Mouse (Mus musculus) spleen, adult 18-20 months (tissue): ENCODE results near the gene Klc2.

Experiments
- DNase-seq, 2 experiments: peaks; one replicate each; pipeline ENCODE4 v3.0.0; 2022; ENCODE audit warnings: mixed read lengths in 2 of 2

Gene Klc2

DNA sequence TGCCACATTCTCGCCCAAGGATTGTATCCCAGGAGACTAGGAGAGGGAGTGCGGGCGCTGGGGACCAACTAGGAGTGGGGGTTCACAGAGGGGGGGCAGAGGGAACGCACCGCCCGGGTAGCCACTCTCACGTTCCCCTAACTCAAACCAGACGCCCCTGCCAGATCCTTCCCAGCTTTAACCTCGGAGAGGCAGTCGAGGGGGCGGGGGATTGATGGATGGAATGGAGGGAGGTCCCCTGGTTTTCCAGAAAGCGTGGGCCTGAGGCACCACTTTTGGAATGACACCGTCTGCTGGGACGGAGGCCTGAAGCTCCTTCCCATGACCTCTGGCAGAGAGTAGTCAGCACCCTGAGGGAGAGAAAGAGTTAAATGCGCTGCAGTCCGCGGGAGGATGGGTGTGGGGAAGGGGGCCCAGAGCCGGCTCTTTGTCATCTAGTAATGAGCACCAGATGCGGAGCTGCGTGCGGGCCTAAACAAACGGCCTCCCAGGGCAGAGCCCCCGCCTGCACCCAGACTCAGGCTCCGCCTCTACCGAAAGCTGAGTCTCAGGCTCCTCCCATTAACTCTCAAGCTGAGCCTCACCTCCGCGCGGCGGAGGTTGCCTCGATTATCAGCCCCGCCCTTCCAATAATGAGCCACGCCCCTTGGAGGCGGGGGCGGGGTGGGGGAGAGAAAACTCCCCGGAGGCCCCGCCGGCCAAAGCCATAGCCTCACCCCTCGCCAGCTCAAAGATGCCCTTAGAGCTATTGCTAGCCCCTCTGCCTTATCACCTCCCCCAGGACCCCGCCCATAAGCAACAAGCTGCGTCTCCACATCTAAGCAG, 46.6 kb downstream of the Klc2 start:
- peak; percentile 54 to 68 for DNase-seq

DNA sequence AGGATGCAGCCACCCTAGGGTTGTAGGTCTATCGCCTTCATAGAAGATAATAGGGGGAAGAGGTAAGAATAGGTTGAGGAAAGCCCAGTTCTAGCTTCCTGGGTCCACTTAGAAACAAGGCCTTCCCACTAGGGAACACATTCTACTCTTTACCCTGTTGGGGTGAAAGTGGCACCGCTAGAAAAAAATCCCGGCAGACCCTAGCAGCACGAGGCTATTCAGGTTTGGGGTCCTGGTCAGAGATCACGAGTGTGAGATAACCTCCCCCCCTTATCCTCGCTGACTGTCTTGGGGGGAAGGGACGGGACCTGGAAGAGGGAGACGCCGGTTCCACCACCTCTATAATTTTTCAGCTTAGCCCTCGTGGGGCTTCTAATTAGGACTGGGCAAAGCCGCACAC, 47.3 kb downstream of the Klc2 start:
- no peak for DNase-seq

DNA sequence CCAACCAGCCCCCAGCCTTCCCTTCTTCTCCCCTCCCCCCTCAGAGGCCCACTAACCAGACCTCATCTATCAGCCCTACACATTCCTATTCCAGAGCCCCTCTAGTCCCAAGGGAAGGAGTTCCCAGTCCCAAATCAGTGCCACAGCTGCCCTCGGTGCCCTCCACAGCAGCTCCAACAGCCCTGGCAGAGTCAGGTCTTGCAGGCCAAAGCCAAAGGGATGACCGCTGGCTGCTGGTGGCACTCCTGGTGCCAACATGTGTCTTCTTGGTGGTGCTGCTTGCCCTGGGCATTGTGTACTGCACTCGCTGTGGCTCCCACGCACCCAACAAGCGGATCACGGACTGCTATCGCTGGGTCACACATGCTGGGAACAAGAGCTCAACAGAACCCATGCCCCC, 48.4 kb downstream of the Klc2 start:
- no peak for DNase-seq

DNA sequence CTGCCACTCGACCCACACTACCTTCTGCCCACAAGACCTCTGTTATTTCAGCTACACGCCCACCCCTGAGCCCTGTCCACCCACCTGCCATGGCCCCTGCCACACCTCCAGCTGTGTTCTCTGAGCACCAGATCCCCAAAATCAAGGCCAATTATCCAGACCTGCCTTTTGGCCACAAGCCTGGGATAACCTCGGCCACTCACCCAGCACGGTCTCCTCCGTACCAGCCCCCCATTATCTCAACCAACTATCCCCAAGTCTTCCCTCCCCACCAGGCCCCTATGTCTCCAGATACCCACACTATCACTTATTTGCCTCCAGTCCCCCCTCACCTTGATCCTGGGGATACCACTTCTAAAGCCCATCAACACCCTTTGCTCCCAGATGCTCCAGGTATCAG, 48.9 kb downstream of the Klc2 start:
- DNase-seq, result no peak

DNA sequence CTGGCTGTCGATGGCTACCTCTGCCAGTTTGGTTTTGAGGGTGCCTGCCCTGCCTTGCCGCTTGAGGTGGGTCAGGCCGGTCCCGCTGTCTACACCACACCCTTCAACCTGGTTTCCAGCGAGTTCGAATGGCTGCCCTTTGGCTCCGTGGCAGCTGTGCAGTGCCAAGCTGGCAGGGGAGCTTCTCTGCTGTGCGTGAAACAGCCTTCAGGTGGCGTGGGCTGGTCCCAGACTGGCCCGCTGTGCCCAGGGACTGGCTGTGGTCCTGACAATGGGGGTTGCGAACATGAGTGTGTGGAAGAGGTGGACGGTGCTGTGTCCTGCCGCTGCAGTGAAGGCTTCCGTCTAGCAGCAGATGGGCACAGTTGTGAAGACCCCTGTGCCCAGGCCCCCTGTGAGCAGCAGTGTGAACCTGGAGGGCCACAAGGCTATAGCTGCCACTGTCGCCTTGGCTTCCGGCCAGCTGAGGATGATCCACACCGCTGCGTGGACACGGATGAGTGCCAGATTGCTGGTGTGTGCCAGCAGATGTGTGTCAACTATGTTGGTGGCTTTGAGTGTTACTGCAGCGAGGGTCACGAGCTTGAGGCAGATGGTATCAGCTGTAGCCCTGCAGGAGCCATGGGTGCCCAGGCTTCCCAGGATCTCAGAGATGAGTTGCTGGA, 49.7 kb downstream of the Klc2 start:
- no peak for DNase-seq

DNA sequence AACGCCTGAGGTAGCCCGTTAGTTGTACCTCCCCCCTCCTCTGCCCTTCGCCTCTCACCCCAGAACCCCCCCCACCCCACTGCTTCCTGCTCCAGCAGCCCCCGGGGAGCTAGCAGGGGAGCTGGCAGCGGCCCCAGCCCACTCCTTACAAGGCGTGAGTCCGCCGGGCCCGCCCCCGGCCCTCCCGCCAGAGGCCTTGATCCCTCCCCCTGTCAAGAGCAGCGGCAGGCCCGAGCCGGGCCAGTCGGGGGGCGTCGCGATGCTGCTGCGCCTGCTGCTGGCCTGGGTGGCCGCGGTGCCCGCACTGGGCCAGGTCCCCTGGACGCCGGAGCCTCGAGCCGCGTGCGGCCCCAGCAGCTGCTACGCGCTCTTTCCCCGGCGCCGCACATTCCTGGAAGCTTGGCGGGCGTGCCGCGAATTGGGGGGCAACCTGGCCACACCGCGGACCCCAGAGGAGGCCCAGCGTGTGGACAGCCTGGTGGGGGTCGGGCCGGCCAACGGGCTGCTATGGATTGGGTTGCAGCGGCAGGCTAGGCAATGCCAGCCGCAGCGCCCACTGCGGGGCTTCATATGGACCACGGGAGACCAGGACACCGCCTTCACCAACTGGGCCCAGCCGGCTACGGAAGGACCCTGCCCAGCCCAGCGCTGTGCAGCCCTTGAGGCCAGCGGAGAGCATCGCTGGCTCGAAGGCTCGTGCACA, 50.3 kb downstream of the Klc2 start, which contains the start of gene Cd248:
Gene Cd248, plus strand, starts transcription at position 212 of the 703 bp plus-strand sequence.
- no peak for DNase-seq

DNA sequence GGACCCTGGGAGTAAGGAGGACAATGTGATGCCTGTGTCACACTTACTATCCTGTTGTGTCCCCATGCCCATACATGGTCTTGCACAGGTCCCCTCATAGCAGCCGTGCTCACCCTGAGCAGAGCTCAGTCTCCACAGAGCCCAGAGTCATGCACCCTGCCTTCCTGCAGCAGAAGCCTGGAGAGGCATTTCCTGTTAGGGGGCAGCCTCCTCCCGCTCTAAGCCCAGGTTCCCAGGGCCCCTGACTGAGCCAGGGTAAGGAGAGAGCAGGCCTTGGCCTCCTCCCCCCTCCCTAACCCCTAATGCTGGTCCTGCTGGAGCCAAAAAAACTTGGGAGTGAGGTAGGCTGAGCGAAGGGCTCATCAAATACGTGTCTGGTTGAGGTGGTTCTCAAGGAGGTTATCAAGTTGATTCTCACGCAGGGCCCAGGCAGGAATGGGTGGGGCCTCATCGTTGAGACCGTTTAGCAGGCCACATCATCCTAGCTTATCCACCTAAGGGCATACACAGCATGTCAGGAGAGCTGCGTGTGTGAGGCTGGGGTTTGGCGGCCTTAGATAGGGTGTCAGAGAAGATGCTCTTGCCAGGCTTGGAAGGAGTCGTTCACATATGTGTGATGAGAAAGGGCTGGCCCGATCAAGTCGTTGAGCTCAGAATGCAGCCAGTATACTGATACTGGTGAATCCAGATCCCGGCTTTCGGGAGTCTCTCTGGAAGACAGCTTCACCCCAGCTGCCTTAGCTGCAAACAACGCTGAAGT, 51.1 kb downstream of the Klc2 start:
- no peak for DNase-seq

DNA sequence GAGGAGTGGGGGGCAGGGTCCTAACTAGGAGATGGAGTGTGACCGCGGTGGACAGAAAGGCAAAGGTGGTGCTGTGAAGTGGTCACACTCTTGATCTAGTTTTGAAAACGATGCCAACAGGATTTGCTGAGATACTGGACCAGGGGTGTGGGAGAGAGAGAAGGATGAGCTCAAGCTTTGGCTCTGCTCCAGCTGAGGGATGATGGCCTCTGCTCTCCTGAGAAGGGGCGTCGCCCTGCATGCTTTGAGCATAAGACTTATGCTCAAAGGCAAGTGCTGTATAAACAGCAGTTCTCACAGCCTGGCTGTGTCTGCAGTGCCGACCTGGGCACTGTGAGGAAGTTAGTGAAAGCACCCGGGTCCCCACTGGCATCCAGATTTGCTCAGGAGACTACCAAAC, 53.3 kb downstream of the Klc2 start:
- DNase-seq, result no peak

DNA sequence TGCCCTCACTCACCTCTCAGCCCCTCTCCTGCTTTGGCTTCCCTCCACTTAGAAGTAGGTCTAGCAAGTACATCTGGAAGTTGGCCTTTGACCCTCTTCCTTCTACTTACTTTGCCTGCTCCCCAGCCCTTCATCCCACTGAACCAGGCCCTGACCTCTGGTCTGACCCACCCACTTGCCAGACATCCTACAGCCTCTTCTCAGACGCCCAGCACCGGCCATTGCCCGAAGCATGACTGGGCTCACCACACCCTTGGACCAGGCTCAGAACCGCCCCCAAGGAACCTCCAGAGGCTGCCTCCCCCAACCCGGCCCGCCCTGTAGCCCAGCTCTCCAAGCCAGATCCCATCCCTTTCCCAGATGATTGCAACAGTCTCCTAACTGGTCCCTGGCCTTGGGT, 55.9 kb downstream of the Klc2 start:
- no peak for DNase-seq

DNA sequence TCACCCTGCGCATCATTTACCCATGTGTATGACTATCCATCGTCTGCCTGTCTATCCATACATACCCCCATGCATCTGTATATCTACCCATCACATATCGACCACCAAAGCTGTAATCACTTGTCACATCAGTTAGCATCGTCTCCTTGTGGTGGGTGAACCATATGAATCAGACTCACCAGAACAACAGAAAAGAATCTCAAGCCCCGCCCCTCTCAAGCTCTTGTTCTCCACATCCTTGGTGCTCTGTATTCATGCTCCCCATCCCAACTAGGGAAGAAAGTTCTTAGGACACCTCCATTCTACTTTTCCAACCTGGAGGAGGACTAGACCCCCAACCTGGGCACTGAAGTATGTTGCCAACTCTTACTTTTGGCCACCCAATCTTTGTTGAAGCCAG, 56.3 kb downstream of the Klc2 start:
- DNase-seq, result no peak

DNA sequence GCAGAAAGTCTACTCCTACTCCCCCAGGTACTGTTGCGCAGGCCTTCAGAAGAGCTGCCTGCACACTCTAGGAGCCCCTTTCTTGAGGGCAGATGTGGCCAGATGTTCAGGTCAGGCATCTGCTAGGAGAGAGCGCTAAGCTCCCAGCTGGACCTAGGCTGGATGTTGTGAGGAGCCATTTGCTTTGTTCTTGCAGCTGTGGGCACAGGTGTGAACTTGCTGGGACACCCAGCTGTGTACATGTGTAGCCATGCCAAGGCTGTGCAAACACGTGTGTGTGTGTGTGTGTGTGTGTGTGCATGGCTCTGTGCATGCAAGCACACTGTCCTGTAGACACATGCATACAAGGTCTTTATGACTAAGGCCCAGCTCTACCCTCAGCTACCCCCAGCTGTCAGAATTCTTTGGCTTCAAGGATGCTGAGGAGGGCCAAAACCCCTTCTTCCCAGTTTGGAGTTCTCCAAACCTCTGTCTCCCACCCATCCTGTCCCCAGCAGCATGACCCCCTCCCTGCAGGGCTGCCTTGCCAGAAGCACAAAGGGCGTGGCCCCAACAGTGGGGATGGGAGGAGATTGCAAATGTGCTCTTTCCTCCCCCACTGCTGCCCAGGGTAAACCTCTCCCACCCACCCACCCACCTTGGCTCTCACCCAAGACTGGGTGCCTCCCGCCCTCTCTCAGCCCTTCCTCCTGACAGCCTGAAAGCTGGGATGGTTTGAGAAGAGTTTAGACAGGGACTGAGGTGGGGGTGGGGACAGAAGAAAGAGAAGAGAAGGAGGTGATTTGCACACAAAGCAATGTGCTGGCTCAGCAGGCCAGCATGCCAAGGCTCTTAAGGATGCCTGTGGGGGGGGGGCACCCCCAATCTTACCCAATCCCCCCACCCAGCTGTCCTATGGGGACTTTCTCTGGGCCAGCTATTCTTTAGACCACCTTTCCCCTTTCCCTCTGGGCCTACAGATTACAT, 57.7 kb downstream of the Klc2 start:
- DNase-seq, result no peak

DNA sequence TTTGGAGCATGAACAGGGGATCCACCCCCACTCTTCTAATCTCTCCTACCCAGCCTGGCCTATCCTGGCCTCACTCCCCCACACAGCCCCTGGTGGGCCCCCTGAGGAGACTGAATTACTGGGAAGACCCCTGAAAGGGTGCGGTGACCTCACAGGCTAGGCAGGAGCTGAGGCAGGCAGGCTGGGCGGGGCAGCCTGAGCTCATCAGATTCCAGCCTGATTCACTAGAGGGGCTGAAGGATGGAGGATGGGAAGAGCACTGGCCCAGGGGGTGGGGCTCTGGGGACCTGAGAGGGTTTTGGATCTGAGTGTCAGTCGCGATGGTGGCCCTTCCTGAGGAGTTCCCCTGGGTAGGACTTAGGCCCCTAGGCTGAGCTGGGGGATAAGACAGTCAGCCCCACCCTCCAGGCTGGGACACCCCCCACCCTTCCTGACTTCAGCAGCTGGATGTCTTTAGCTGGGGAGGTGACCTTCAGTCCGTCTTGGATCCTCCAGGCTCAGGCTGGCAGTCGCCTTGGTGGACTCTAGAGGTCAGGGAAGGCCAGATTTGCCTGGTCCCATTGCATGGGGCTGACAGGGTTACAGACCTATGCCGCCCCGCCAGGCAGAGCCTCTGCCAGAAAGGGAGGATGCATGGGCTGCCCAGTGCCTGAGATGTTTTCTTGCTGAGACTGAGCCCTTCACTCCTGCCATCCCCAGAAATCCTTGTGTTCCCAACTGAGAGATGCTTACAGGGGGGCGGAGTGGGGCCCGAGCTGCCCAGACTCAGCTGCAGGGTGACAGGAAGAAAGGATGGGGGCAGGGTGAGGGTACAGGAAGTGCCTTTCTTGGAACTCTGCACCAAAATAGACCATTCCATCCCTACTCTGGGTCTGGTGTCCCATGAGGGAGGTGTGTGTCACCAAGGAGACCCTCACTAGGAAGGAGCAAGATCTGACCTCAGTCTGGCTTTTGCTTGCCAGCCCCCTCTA, 59.3 kb downstream of the Klc2 start:
- DNase-seq, result no peak

DNA sequence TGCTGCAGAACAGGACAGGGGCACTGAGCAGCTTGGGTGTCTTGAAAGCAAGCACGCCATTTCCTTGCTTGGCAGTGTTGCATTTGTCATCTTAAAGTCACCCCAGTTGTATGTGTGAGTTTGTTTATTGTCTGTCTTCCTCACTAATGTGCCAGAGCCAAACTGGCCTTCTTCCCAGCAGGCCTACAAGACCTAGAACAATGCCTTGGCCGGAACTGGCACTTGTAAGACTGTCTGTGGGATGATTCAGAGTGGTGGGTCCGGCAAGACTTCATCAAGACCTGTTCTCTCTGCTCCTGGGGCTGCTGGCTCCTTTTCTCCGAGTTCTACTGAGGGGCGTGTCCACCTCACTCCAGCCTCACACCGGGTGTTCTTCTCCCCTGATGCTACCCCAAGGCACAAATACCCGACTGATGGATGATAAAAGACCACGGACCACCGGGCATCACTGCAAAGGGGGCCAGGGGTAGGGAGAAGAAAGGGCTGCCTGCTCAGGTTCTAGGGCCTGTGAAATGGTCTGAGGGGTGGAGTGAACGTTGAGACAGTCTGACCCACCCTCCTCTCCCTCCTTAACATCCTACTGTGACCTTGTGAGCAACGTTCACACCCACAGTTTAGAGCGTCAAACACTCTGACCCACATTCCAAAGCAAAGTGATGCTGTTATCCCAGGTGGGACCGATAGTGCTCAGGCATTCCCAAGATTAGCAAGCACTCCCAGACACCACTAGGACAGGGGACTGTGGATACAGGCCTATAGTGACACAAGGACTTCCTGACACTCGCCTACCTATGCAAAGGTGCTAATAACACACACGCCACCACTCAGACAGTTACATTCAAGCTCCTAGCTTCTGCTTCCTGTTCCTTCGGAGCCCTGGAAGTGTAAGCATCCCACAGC, 60.2 kb downstream of the Klc2 start:
- no peak for DNase-seq
